Mouse (Mus musculus): ENCODE data around the gene Tspan4.
"Not testable (repeated sequence)": the region's sequence is repeated elsewhere in the genome, so short reads cannot be mapped to it uniquely, and the experiment has no call there.

Gene Tspan4

GRCm38 (mm10) chr7:141439140-141439679, 35.8 kb upstream of the Tspan4 start:
- DNase-seq, result peak; percentile 61

- peak; percentile 70 for DNase-seq
Observed at GRCm38 (mm10) chr7:141439811-141440210, 35.2 kb upstream of the Tspan4 start.

- peak; percentile 83 for DNase-seq
Observed at GRCm38 (mm10) chr7:141440613-141441012, 34.4 kb upstream of the Tspan4 start.

- DNase-seq, result peak; percentile 60
Observed at GRCm38 (mm10) chr7:141441460-141441859, 33.6 kb upstream of the Tspan4 start.

- peak; percentile 47 for DNase-seq
Observed at GRCm38 (mm10) chr7:141442199-141442598, 32.8 kb upstream of the Tspan4 start.

- peak; percentile 63 for DNase-seq
Observed at GRCm38 (mm10) chr7:141443081-141443821, 31.8 kb upstream of the Tspan4 start.

- DNase-seq, result peak; percentile 42
Observed at GRCm38 (mm10) chr7:141443828-141444237, 31.2 kb upstream of the Tspan4 start, which contains the start of gene Pidd1. Gene Pidd1, minus strand, starts transcription at chr7:141444025.

- DNase-seq, result not testable (repeated sequence)
Observed at GRCm38 (mm10) chr7:141446374-141446773, 28.7 kb upstream of the Tspan4 start.

- DNase-seq, result peak; percentile 92
Observed at GRCm38 (mm10) chr7:141447110-141447991, 27.7 kb upstream of the Tspan4 start, which contains the start of gene Rplp2. Gene Rplp2, plus strand, starts transcription at chr7:141447370.

GRCm38 (mm10) chr7:141451928-141452327, 23.1 kb upstream of the Tspan4 start:
- DNase-seq, result peak; percentile 33

- peak; percentile 34 for DNase-seq
Observed at GRCm38 (mm10) chr7:141453636-141454035, 21.4 kb upstream of the Tspan4 start.

GRCm38 (mm10) chr7:141454967-141455551, 20.0 kb upstream of the Tspan4 start, which contains the start of gene Pnpla2:
Gene Pnpla2, plus strand, starts transcription at chr7:141455198.
- peak; percentile 90 for DNase-seq

- peak; percentile 82 for DNase-seq
Observed at GRCm38 (mm10) chr7:141455610-141456314, 19.3 kb upstream of the Tspan4 start.

- DNase-seq, result no peak
Observed at GRCm38 (mm10) chr7:141456739-141457138, 18.3 kb upstream of the Tspan4 start.

- peak; percentile 60 for DNase-seq
Observed at GRCm38 (mm10) chr7:141457236-141457635, 17.8 kb upstream of the Tspan4 start.

- DNase-seq, result peak; percentile 75
Observed at GRCm38 (mm10) chr7:141457986-141458660, 16.9 kb upstream of the Tspan4 start.

- no peak for DNase-seq
Observed at GRCm38 (mm10) chr7:141458661-141459060, 16.4 kb upstream of the Tspan4 start.

- peak; percentile 91 for DNase-seq
Observed at GRCm38 (mm10) chr7:141459301-141459711, 15.7 kb upstream of the Tspan4 start.

GRCm38 (mm10) chr7:141460001-141460390, 15.0 kb upstream of the Tspan4 start:
- peak; percentile 57 for DNase-seq

- DNase-seq, result peak; percentile 64
Observed at GRCm38 (mm10) chr7:141460391-141461113, 14.5 kb upstream of the Tspan4 start, which contains the start of gene Cracr2b. Gene Cracr2b, plus strand, starts transcription at chr7:141461094.
